Mouse (Mus musculus): ENCODE measurements around the gene Cers1.
A peak's percentile ranks its signal among the peaks of the same experiment; 100 is the strongest.

Cers1 gene

DNA sequence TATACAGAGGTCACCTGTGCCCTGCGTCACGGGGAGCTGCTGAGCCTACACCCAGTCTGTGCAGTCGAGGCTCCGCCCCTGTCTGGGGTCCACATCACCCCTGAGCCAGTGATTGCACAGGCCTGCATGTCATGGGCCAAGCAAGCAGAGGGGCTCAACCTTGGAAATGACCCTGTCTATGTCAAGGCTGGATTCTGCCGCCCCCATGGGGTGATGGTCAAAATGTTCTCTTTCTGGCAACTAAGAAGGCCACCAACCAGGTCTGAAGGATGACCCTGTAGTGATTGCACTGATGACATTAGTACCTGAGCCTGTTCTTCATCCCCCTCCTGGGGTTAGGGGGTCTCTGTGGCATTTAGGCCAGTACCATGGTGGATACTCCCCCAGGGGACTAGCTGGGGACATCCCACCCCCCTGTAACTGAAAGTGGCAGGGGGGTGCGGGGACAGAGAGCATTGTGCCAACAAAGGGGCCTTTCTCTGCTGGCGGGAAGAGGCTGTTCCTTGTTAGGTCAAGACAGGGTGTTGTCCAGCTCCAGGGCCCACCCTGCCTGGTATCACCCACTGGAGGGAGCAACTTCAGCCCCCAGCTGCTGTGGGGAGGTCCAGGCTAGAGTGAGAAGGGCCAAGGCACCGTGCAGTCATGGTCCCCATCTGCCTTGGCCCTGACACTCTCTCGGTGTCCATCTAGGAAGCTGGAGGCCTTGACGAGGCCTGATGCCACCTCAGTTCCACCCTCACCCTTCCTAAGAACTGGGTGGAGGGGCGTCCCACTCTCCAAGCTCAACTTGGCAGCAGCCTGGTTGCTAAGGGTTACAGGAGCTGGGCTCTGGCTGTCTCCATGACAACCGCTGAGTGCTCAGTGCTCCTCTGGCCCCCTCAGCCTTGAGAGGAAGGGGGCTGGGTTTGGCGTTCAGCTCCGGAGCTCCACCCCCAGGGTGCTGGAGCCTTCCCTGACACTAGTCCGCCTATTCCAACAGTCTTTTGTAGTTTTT lies 1.2 kb downstream of the Cers1 start:
- peak; percentile 57 for DNase-seq (ENCODE audit: low read depth, low spot score)

DNA sequence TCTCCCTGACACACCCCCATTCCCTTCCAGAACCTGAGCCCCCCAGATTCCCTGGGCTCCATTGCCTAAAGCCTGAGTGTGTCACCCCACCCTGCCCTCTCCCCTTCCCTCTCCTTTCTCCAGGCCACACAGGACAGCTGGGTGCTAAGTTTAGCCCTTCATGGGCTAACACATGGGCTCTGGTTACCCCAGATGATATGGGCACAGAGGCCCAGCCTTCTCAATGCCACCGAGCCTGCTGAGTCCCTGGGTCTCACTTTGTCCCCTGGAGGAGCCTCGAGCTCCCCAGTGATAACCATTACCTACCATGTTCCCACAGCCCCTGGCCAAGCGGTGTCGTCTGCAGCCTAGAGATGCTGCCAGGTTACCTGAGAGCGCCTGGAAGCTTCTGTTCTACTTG lies 2.3 kb downstream of the Cers1 start:
- peak; percentile 85 for DNase-seq (ENCODE audit: low read depth, low spot score)

DNA sequence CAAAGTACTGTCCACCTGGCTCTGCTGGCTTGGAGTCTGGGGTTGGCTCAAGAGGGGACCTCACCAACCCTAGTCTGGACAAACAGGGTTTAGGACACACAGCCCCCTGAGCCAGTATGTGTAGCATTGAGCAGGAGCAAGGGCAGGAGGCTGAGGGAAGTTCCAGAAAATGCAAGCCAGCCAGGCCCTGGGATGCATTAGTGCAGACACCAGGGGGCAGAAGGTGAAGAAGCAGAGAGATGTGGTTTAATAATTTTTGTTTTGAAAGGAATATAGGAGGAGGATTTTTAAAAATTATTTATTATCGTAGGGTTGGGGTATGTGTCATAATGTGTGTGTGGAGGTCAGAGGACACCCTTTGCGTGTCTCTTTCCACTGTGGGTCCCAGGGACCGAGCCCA lies 8.1 kb downstream of the Cers1 start:
- no peak for DNase-seq (ENCODE audit: low read depth, low spot score)

DNA sequence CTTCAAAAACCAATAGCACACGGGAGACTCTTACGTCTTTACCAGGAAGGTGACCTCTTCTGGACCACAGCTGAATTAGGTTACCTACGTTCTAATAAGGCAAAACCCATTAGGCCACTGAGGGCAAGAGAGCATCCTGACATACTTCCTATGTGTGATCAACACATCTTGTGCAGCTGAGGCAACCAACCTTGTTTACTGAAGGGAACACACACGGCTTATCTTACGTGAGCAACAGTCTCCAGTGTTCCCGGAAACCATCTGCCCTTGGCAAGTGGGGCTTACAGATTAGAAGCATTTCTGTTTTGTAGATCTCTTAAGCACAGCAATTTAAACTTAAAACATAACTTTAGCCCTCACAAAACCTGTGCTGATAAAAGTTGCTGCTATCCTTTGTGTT lies 11.9 kb downstream of the Cers1 start:
- DNase-seq (ENCODE audit: low read depth, low spot score) = no peak

DNA sequence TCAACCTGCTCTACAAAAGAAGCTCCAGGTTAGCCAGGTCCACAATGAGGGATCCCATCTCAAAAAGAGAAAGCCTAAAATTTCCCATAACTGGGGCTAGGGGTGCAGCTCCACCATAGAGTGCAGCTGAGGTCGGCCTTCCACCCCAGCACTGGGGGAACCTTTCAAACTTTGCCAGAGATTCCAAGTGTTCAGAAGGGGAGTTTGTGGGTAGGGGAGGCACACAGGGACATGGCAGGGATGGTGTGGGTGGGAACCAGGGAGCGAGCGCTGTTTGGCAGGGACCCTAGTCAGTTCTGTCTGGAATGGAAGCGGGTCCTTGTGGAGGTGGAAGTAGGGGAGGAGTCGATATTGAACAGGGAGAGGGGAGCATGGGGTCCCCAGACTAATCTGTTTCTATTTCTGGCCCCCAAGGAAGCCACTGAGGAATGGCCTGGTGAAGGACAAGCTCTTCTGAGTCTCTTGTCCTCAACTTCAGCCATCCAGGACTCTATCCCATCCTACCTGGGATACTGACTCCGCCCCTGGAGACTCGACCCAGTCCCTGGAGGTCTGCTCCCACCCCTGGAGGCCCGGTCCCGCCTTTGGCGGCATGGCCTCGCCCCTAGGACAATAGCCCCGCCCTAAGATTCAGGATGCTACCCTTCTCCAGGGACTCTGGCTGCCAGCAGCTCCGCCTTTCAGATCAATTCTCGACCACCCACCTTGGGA lies 13.7 kb downstream of the Cers1 start, which contains the start of gene Gdf1:
Gene Gdf1 (plus strand): TSS at position 694 of the 711 bp plus-strand sequence.
- DNase-seq (ENCODE audit: low read depth, low spot score) = no peak

DNA sequence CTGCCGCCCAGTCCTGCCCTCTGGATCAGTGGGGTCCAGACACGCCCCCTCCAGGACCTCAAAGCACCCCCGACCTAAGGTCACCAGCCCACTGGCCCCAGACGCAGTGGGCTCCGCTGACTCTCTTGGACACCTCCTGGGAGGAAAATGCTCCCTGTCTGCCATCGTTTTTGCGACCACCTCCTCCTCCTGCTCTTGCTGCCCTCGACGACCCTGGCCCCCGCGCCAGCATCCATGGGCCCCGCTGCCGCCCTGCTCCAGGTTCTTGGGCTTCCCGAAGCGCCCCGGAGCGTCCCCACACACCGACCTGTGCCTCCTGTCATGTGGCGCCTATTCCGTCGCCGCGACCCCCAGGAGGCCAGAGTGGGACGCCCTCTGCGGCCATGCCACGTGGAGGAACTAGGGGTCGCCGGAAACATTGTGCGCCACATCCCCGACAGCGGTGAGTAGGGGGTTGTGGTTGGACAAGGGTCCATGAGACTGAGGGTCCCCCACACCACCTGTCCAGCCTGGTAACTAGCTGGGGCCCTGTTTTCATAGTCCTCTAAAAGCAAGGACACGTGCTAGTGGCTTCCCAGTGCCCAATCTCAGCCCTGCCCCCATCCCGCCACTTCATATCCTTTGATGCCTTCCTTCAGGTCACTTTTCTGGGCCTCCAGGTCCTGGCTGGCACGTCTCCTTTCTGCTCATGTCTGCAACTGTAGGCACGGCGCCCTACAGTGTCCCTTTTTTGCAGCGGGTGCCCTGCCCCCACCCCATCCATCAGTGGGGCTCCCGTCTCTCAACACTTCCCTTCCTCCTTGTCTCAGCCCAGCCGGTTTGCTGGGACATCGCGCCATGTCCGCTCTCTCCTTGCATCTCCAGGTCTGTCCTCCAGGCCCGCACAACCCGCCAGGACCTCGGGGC lies 14.5 kb downstream of the Cers1 start:
- DNase-seq (ENCODE audit: low read depth, low spot score) = no peak

DNA sequence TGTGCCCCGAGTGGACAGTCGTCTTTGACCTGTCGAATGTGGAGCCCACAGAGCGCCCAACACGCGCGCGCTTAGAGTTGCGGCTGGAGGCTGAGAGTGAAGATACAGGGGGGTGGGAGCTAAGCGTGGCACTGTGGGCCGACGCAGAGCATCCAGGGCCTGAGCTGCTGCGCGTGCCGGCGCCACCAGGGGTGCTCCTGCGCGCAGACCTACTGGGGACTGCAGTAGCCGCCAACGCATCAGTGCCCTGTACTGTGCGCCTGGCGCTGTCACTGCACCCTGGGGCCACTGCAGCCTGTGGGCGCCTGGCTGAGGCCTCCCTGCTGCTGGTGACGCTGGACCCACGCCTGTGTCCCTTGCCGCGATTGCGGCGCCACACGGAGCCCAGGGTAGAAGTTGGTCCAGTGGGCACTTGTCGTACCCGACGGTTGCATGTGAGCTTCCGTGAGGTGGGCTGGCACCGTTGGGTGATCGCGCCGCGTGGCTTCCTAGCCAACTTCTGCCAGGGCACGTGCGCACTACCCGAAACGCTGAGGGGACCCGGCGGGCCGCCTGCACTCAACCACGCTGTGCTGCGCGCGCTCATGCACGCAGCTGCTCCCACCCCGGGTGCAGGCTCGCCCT lies 15.3 kb downstream of the Cers1 start:
- no peak for DNase-seq (ENCODE audit: low read depth, low spot score)

DNA sequence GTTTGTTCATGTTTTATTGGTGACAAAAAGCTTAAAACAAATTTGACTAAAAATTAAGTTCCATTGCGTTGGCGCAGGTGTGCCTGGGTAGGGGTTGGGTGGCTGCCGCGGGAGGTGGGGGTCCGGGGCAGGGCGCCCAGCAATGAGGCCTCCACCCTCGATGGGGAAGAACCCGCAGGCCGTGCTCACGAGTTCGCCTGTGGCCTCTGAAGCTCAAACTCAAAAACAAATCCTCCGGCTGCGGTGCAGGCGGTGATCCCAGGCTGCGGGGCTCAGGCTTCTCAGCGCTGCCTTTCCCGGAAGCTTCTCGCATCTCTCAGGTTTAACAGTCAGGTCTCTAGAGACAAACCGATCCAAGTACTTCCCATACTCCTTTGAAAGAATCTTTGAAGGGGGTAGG lies 16.0 kb downstream of the Cers1 start:
- DNase-seq (ENCODE audit: low read depth, low spot score) = no peak

DNA sequence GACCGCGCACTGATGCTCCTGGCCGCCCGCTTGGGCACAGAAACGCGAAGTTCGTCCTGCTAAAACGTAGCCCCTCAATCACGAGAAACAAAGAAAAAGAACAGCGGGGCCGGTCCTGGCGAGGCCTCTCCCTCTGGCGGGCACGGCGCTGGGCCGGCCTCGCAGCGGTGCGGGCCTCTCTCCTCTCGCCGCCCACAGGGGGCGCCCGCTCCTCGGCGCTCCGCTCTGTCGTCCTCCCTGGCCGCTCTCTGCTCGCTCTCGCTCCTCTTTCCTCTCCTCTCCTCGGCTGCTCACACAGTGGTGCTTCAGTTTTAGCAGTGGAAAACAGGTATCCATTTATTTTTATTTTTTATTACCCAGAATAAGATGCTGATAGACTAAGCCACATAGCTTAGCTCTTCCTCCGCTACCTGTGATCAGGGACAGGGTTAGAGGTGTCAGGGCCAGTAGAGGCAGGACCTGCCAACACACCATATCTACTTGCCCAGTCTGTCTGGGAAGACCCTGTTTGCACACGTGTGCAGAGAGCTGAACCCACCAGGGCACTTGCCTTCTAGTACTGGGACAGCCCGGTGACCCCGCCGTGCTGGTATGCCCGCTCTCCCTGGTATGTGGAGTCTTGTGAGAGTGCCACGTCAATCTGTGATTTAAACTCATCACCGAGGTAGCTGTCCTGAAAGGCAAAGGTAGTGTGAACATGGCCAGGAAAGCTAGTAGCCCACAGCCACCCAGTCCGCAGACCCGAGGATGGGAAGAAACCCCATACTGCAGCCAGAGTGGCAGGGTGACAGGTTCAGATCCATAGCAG lies 16.7 kb downstream of the Cers1 start:
- DNase-seq (ENCODE audit: low read depth, low spot score) = no peak

DNA sequence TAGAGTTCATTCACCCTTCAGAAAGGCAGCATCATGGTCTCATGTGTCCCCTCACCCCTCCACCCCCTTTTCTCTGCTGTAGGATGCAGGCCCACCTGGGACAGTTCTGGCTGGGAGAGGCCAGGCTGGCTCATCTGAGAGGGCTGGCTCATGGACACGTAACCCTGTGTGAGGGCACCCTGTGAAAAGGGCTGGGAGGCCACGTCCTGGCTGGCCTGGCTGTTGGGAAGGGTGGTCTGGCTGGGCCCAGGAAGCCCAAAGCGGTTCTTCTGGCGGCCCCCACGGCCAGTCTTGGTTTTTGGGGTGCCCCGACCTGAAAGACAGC lies 17.3 kb downstream of the Cers1 start:
- DNase-seq (ENCODE audit: low read depth, low spot score) = no peak

DNA sequence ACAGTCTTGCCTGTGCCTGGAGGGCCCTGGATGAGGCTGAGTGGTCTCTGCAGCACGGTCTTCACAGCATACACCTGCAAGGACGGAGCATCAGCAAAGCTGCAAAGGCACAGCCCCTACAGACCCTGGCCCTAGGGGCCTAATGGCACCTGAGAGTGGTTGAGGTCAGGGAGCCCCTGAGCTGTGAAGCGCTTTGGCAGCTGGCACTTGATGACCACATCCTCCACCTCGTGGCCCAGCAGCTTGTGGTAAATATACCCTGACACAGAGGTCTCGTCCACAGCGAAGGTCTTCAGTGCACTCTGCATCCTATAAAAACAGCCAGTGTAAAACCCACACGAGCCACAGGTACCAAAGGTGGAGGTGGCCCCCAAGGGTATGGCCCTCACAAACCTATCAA lies 23.4 kb downstream of the Cers1 start:
- DNase-seq (ENCODE audit: low read depth, low spot score) = no peak

DNA sequence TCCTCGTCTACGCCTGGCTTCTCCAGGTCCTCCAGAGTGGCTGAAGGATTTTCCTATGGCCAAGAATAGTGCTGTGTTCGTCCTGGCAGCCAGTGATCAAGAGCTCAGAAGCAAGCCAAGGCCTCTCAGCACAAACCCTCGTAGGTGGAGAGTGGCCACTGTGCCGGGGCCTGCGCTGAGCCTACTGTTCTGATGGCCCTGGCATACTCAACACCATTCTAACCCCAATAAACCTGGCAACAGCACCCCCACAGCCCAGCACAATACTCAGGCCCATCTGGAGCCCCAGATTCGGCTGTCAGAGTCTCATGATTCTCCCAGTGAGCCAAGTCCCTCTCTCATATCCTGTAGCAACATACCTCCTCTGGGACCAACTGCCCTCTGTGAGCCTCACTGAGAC lies 25.1 kb downstream of the Cers1 start:
- no peak for DNase-seq (ENCODE audit: low read depth, low spot score)

DNA sequence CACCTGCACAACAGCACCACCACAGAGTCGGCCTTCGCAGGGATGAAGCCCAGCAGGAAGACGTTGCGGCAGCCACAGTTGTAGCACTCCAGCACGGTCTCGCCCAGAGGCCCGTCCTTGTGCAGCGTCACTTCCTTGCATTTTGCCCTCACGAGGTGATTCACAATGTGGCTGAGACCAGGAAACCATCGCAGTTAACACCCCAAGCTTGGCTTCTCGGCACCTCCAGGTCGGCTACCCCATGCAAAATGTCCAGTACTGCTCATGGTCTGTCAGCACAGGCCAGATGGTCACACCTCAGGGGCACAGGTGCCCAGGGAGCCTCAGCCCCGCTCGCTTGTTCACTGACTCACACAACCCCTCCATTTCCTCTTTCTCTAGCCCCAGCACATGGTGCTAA lies 26.4 kb downstream of the Cers1 start:
- no peak for DNase-seq (ENCODE audit: low read depth, low spot score)

DNA sequence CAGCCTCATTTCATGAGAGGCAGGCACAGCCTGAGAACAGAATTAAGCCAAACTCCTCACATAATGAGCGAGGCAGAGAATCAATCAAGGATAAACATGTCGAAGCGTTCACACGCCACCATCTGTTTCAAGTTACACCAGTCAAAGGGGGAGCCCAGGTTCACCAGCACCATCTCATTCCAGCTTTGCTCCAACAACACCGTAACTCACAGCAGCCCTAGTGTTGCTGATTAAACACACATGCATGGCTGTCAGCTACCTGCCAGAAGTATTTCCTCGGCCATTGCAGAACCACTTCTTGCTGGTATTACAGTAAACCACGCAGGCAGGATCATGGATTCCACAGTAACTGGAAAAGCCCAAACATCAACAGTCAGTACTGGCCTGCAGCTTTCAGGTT lies 27.5 kb downstream of the Cers1 start:
- DNase-seq (ENCODE audit: low read depth, low spot score) = no peak

DNA sequence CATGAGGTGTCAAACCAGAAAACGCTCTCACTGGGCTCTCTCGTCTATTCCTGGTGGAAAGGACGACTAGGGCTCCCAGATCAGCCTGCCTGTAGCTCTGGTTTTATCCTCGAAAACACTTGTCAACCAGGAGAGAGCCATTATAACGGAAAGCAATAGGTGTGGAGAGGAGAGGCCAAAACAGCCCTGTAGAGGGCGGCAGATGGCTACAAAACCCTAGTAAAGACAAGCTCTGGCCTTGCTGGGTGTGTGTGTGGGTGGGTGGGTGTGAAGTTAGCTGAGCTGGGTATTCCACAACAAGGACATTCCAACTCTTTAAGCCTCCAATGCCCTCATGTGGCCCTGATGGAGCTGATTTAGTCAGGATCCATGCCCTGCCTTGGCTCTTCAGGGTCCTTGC lies 28.1 kb downstream of the Cers1 start:
- no peak for DNase-seq (ENCODE audit: low read depth, low spot score)

DNA sequence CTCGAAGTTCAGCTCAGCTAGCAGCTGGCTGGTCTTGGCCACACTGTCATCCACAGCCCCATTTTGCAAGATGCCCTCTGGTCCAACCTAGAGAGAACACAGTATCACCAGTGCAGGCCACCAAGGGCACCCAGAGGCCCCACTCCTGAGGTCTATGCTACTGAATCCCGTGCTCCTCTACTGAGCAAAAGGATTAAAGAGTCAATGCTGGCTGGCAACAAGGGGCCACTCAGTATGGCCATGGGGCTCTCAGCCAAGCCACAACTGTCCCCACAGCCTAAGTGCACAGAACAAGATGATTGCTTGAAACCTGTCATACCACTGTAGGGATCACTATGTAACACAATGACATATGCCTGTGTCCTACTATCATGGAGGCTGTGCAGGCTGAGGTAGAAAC lies 28.7 kb downstream of the Cers1 start:
- no peak for DNase-seq (ENCODE audit: low read depth, low spot score)

DNA sequence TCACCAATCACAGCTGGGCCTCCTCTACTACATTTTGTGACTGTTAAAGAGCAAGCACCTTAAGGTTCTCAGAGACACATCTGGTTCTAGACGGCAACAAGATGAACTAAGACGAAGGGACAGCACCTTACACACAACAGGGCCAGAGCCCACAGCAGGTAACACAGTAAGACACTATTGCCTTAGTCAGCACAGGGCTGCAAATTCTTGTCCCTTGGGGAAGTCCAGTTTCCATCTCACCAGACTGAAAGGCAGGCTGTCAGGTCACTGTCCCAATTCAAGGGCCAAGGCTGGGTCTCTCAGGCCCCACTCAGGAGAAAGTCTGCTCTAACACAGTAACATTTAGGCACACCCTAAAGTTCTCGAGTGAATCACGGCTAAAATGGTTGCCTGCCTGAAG lies 31.9 kb downstream of the Cers1 start:
- no peak for DNase-seq (ENCODE audit: low read depth, low spot score)

DNA sequence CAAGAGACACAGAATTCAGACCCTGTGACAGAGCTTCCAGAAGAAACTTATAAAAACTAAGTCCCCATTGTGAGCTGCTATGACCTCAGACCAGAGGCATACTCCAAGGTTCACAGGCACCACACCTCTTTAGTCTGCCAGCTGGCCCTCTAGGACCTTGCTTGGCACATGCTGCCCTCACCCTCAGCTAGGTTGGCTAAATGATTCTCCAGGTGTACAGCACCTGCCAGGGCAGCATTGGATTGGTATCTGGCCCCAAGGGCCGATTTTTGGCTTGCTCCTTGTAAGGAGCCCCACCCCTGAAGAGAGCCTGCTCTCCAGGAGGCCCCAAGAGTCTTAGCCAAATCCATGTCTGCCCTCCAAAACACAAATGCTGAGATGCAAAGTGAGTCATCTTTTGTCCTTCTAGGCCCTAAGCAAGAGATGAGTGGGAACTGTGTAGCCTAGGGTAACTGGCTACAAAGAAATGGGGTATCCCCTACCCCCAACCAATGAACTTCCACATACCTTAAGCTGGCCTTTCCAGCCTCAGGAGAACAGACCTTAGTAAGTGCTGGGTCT lies 32.4 kb downstream of the Cers1 start:
- no peak for DNase-seq (ENCODE audit: low read depth, low spot score)

DNA sequence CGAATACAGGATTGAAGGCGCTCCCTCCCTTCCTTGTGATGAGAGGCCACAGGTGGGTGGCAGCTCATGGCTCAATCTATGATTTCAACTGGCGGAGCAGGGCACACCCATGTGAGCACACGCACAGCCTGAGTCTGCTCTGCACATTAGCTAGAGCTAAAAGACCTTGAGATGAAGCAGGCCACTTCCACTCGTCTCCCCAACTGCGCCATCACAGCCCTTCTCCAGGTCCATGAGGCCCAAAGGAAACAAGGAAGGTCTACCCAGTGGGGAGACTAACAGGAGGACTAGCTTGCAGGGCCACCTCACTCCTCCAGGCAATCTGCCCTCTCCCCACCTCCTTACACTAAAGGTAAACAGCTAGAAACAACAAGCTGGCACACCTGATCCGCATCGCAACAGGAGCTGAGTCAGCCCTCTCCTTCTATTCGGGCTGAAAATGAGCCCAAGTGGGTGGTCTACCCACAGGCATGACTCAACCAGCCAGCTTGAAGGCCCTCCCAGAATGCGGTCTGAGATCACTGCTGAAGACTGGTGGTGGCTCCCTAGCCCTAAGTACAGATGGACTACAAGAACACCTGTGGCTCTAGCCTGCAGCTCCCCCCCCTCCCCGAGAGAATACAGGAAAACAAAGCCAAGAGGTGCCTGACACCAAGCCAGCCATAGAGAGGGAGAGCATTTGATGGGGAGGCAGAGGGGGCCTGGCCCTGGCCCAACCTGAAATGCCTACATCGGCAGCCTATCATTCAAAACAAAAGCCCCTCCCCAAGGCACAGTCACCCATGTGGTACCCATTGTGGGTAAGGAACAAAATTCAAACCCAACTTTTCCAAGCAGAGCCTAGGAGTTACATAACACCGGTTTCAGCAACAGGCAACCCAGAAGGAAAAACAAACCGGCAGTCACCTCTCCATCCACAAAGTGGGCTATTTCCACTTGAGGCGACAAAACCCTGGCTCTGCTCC lies 35.7 kb downstream of the Cers1 start:
- DNase-seq (ENCODE audit: low read depth, low spot score) = no peak

Data from skeletal muscle tissue, adult 2 months (tissue).